Mouse (Mus musculus): Measurements from ENCODE around the gene Celf3. TPM values are rescaled to one million over a fixed set of nuclear protein-coding genes. Genes with fewer than 3 reads are reported as not detected.

The Celf3 gene
- polyA plus RNA-seq, 1 experiment = not detected

DNA sequence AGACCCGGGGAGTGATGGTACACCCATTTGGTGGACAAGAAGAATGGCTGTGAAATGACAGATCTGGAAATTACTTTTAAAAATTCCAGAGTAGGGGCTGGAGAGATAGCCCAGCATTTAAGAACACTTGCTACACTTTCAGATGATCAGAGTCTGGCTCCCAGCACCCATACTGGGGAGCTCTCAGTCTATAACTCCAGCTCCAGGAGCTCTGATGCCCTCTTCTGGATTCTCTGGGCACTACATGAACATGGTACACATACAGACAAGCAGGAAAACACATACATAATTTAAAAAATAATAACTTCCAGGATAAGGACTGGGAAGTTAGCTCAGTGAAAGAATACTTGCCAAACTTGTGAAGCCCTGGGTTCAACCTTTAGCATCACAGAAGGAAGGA lies 28.6 kb downstream of the Celf3 start:
- Histone ChIP-seq H3K27ac (ENCODE audit: insufficient read depth, low read length) (no peak overlapping the region), H3K4me3 (ENCODE audit: insufficient read depth, low read length) (no peak overlapping the region), H3K4me1 (ENCODE audit: control insufficient read depth, insufficient read depth, low read length) (no peaks in the 10 kb centered on the region)
- TF ChIP-seq POLR2A (IDR thresholded peaks at IDR 0.05; ENCODE audit: low read depth, low read length) (no peak), CTCF (IDR thresholded peaks at IDR 0.05; ENCODE audit: borderline replicate concordance, insufficient read depth, low read length) (no peak)

DNA sequence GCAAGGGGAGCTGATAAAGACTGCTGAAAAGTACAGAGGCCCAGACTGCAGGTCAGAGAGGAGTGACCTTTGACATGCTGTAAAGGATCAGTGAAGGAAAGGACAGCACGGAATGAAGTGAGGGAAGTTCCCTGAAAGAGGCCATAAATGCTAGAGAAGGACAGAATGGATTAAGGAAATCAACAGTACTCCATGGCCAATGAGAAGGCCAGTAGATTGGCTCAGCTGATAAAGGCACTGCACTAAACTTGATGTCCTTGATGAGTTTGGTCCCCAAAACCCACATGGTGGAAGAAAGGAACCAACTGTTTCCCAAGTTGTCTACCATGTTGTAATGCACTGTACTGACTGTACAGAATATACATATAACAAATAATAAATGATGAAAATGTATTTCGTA lies 48.6 kb downstream of the Celf3 start:
- no peak overlapping the region for H3K4me3 ChIP-seq (ENCODE audit: insufficient read depth, low read length)
- no peaks in the 10 kb centered on the region for H3K4me1 ChIP-seq (ENCODE audit: control insufficient read depth, insufficient read depth, low read length)
- no peak overlapping the region for H3K27ac ChIP-seq (ENCODE audit: insufficient read depth, low read length)
- TF ChIP-seq CTCF (IDR thresholded peaks at IDR 0.05; ENCODE audit: borderline replicate concordance, insufficient read depth, low read length) (no peak), POLR2A (IDR thresholded peaks at IDR 0.05; ENCODE audit: low read depth, low read length) (no peak)

DNA sequence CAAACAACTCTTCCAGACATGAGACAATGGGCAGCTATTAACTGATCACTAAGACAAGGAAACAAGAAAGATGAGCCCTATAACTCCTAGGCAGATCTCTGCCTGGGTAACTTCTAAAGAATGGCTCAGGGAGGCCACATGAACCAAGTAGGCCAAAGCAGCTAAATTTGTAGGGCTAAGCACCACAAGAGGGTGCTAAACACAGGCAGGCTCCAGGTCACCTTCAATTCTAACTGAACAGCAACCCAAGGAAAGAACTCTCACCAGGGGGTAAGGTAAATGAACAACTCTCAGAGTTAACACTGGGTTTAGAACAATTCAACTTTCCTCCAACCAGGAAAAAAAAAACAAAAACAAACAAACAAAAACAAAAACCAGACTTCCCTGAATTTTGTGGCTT lies 55.9 kb downstream of the Celf3 start:
- Histone ChIP-seq H3K4me1 (ENCODE audit: control insufficient read depth, insufficient read depth, low read length) (no peaks in the 10 kb centered on the region), H3K27ac (ENCODE audit: insufficient read depth, low read length) (no peak overlapping the region), H3K4me3 (ENCODE audit: insufficient read depth, low read length) (no peak overlapping the region)
- TF ChIP-seq CTCF (IDR thresholded peaks at IDR 0.05; ENCODE audit: borderline replicate concordance, insufficient read depth, low read length) (peak; percentile 44; the same call in 1 of the 2 replicates), POLR2A (IDR thresholded peaks at IDR 0.05; ENCODE audit: low read depth, low read length) (no peak)

DNA sequence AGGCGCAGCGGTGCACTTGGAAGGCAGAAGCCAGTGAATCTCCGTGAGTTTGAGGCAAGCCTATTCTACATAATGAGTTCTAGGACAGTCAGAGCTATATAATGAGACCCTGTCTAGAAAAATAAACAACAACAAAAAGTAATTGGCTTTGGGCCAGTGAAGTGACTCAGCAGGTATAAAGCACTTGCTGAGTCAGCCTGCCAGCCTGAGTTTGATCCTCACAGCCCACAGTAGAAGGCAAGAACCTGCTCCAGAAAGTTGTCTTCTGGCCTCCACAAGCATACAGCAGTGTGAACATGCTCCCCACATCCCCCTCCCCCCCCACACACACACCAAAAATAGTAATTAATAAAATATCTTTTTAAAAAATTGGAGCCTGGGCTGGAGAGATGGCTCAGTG lies 59.1 kb downstream of the Celf3 start:
- TF ChIP-seq POLR2A (IDR thresholded peaks at IDR 0.05; ENCODE audit: low read depth, low read length) = no peak
- TF ChIP-seq CTCF (IDR thresholded peaks at IDR 0.05; ENCODE audit: borderline replicate concordance, insufficient read depth, low read length) = no peak
- Histone ChIP-seq H3K4me1 (ENCODE audit: control insufficient read depth, insufficient read depth, low read length) (no peaks in the 10 kb centered on the region), H3K4me3 (ENCODE audit: insufficient read depth, low read length) (no peak overlapping the region), H3K27ac (ENCODE audit: insufficient read depth, low read length) (no peak overlapping the region)

Other genes starting within 250 kb of the Celf3 start
- not detected in 2 replicates for gene Gm4778, start 214.3 kb upstream of the Celf3 start, polyA plus RNA-seq (2011; ENCODE audit: insufficient read length, low read depth, missing spikeins)
- 9.6 and 10.6 TPM in 2 replicates for gene Them4, start 168.2 kb upstream of the Celf3 start, polyA plus RNA-seq (2011; ENCODE audit: insufficient read length, low read depth, missing spikeins)
- gene Them5, start 136.2 kb upstream of the Celf3 start, polyA plus RNA-seq (2011; ENCODE audit: insufficient read length, low read depth, missing spikeins) = not detected in 2 replicates
- not detected in 2 replicates for gene C2cd4d, start 115.9 kb upstream of the Celf3 start, polyA plus RNA-seq (2011; ENCODE audit: insufficient read length, low read depth, missing spikeins)
- gene Rorc, start 105.5 kb upstream of the Celf3 start, polyA plus RNA-seq (2011; ENCODE audit: insufficient read length, low read depth, missing spikeins) = not detected in 2 replicates
- gene Lingo4, start 79.8 kb upstream of the Celf3 start, polyA plus RNA-seq (2011; ENCODE audit: insufficient read length, low read depth, missing spikeins) = 0.18 TPM in 1 of 2 replicates, not detected in the other
- gene Tdrkh, start 65.0 kb upstream of the Celf3 start, polyA plus RNA-seq (2011; ENCODE audit: insufficient read length, low read depth, missing spikeins) = 9.0 and 14.1 TPM in 2 replicates
- gene Mrpl9, start 35.0 kb upstream of the Celf3 start, polyA plus RNA-seq (2011; ENCODE audit: insufficient read length, low read depth, missing spikeins) = 28.6 and 31.1 TPM in 2 replicates
- not detected in 2 replicates for gene Oaz3, start 34.4 kb upstream of the Celf3 start, polyA plus RNA-seq (2011; ENCODE audit: insufficient read length, low read depth, missing spikeins)
- 2.7 and 3.2 TPM in 2 replicates for gene Riiad1, start 2.0 kb downstream of the Celf3 start, polyA plus RNA-seq (2011; ENCODE audit: insufficient read length, low read depth, missing spikeins)
- 33.2 and 41.1 TPM in 2 replicates for gene Snx27, start 104.4 kb downstream of the Celf3 start, polyA plus RNA-seq (2011; ENCODE audit: insufficient read length, low read depth, missing spikeins)
- not detected in 2 replicates for gene Gm10972, start 164.8 kb downstream of the Celf3 start, polyA plus RNA-seq (2011; ENCODE audit: insufficient read length, low read depth, missing spikeins)
- 3.2 and 6.1 TPM in 2 replicates for gene Tuft1, start 180.6 kb downstream of the Celf3 start, polyA plus RNA-seq (2011; ENCODE audit: insufficient read length, low read depth, missing spikeins)
- gene Selenbp2, start 215.3 kb downstream of the Celf3 start, polyA plus RNA-seq (2011; ENCODE audit: insufficient read length, low read depth, missing spikeins) = not detected in 2 replicates